Mouse (Mus musculus) left cerebral cortex, postnatal 36 days (tissue): Measurements from ENCODE around the gene Tpst2. TPM values are rescaled to one million over a fixed set of nuclear protein-coding genes. Genes with fewer than 3 reads are reported as not detected.
"Not testable (repeated sequence)": the region's sequence is repeated elsewhere in the genome, so short reads cannot be mapped to it uniquely, and the experiment has no call there.

Source experiments
- DNase-seq, 2 experiments: peaks; one replicate each; pipeline ENCODE4 v3.0.0; 2021 to 2022; ENCODE audit warnings: low spot score in 2 of 2, mixed read lengths in 1 of 2
- intact Hi-C: fragments of 180-260 bp; cut with DNase I; formaldehyde crosslinking; loops from one replicate; pipeline ENCODE4 v1.15.1; 2025
- total RNA-seq, 2 experiments: library from RNA; stranded (reverse); gene quantifications; 2 replicates each; pipeline ENCODE4 v1.2.3; 2021

Gene Tpst2
- total RNA-seq, 2 experiments from 2014 or later: 32.1 to 46.3 TPM

DNA sequence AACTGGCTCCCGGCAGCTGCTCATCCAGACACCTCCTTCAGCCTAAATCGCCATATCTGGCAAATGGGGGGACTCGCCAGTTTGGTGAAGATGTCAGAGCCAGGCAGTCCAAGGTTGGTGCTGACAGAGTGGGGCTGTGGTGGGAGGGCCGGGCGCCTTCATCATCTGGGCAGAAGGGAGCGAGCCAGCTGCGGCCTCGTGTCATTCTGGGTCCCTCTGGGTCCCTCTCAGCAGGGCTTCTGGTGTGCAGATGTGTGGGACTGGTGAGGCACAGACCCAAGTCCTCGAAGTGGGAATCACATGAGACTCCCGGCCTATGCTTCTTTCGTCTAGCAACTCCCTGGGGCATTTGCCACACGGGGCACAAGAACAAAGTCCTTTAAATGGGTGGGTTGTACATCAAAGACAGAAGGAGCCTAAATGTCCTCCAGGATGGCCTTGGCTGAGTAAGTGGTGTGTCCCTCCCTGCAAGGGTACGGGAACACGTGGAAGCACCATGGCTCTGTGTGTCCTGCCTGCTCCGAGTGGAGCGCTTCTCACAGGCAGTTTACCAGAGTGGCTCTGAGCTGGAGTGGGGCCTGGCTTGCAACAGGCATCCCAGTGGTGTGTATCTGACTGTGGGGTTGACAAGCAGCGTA, 16.0 kb downstream of the Tpst2 start:
- DNase-seq: no peak
- intact Hi-C loops: no loop called here

DNA sequence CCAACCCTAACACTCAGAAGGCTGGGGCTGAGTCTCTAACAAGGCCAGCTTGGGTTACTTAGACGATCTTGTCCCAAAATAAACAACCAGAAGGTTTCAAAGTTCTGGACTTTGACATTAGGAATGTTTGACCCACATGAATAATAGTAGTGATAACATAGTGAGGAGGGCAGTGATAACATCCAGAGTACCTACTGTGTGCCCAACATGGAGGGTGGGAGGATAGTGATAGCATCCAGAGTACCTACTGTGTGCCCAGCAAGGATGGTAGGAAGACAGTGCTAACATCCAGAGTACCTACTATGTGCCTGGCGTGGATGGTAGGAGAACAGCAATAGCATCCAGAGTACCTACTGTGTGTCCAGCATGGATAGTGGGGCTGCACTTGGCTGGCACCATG, 17.3 kb downstream of the Tpst2 start:
- no peak for DNase-seq
- intact Hi-C loops: no loop called here

DNA sequence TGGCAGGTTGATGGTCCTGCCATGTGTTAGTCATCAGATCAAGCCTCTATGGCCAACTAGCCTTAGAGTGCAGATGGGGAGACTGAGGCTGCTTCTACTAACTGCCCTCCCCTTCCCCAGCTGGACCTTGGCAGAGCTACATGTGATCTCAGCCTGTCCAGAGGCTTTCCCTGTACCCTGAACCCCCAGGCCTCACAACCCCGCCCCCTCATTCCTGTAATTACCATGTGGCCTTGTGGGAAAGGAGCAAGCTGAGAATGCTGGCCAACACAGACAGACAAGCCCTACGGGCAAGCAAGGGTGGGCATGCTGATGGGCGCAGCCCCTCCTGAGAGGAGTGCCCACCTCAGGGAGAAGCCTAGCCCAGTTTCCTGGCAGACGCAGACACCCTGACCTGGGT, 18.2 kb downstream of the Tpst2 start:
- no peak for DNase-seq
- intact Hi-C loops: no loop called here

DNA sequence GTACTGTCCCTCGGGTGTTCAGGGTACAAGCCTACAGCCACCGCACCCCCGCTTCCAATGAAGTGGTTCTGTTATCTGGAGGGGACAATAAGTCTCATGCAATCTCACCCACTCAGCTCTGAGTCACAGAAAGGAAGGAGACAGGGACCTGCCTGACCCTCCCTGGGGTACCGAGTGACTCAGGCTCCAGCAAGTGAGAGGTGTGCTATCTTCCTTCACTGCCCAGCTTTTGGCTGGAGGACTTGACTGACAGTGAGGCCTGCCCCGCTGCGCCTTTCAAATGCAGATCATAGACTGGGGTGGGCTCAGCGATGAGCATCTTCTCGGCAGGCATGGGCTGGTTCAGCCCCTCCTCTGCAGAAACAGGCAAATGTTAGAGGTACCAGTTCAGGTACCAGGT, 18.7 kb downstream of the Tpst2 start:
- intact Hi-C loops: no loop called here
- DNase-seq: no peak

DNA sequence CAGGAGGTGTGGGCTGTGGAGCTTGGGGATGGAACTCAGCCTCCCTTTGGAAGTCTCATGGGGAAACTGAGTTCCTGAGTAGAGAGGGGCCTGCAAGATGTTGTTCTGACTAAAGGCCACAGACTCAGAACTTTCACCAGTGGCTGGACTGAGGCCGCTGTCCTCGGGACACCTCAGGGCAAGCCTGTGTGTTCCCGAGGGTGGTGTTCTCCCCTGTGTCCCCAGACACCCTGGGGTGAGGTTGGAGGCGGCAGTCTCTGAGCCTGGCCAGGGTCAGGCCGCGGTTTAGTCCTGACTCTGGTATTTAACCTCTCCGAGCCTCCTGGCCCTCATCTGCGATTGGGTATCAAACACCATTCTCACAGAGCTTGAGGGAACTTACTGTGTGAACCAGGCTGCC, 19.1 kb downstream of the Tpst2 start:
- intact Hi-C loops: no loop called here
- DNase-seq: no peak

DNA sequence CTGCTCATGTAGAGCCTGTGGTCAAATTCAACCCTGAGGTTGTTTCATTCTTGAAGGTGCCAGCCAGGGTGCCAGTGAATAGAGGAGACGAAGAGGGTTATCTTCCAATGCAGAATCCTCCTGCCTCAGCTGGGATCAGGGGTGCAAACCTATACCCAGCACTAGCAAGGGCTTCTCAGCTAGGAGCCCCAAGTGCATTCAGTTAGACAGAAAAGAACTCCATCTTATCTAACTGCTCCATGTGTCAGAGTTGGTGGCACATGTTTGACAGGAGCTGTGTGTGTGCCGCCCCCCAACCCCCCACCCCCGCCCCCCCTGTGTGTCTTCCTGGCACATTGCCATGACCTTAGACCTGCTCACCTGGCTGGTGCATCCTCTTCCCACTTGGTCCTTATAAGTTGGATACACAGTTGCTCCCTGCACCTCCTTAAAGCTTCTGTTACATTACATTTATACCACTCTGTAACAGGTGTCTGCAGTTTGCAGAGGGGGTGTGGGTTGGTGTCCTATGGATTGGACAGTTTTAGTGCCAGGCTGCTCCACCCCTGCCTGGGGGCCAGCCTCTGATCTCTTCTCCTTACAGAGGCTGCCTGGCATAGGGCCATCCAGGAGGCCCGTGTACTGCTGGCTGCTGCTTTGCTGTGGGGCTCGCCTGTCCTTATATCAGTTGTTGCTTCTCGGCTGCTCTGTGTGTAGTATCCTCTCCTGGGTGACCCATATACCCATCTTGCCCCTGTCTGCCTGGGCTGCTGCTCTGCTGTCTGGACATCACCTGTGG, 20.1 kb downstream of the Tpst2 start:
- no peak for DNase-seq
- intact Hi-C loops: no loop called here

DNA sequence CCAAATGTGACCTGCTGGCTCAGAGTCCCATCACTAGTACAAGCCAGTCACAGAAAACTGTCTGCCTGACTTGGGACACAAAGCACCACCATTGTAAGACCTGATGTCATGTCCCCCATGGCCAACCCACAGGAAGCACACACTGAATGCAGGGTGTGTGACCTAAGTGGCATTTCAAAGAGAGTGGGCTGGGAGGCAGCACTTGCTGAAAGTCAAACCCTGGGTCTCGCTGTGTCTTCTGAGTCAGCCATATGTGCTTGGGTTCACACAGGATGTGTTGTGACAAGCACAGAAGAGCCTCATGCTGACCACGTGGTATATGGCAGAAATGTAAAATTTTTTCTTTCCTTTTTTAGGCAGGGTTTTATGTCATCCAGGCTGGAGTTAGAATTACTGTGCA, 20.8 kb downstream of the Tpst2 start:
- no peak for DNase-seq
- intact Hi-C loops: no loop called here

DNA sequence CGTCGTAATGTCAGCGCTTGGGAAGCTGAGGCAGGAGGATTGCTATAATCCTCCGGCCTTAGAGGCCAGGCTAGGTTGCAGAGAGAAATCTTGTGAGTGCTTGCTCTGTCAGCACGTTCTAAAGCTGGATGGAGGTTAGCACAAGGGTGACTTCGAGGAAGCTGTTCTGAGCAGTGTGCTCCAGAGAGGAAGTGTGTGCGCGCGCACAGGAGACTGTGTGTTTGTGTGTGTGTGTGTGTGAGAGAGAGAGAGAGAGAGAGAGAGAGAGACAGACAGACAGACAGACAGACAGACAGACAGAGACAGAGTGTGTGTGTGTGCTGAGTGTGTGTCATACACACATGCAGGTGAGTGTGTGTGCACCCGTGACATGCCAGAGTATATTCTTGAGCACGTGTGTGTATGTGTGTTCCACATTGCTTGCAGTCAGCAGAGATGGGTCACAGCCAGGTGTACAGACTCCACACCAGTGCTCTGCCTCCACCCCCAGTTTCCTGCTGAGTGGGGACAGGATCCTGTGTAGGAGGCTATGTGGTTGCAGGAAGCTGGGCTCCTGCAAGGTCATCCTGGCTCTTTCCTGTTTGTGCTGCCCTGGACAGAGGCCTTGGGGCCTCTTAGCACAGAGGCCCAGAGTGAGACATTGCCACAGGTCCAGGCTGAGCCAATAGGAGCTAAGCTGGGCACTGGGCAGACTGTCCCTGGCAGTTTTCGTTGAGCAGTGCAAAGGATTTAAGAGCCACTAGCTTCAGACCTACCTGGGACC, 21.9 kb downstream of the Tpst2 start:
- intact Hi-C loops: no loop called here
- no peak for DNase-seq

DNA sequence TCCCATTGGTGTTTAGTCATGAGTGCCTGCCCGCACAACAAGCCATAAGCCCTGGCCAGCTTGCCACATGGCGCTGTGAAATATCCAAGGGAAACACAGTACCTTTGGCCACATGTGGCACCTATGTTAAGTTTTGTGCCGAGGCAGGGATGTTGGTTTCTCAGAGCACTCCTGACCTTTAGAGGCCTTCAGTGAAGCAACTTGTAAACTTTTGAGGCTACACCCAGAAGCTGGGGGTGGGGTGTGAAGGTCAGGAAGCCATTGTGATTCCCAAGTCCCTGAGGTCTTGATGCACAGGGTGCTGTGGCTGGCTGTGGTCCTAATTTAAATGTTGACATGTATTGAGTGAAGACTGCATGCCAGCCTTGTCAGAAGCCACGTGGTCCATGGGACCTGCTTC, 22.9 kb downstream of the Tpst2 start:
- intact Hi-C loops: no loop called here
- no peak for DNase-seq

DNA sequence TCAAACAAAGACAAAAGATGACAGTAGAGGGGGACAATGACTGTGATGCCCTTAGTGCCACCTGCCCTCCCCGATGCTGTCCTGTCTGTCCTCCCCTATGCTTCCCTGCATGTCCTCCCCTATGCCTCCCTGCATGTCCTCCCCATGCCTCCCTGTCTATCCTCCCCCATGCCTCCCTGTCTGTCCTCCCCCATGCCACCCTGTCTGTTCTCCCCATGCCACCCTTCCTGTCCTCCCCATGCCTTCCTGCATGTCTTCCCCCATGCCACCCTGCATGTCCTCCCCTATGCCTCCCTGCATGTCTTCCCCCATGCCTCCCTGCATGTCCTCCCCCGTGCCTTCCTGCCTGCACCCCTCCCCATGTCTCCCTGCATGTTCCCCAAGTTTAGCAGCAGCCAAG, 23.6 kb downstream of the Tpst2 start:
- no peak for DNase-seq
- intact Hi-C loops: loop anchor here (2.0 kb wide), 1 partner anchor 21 kb away; no protein-coding TSS in a partner anchor

DNA sequence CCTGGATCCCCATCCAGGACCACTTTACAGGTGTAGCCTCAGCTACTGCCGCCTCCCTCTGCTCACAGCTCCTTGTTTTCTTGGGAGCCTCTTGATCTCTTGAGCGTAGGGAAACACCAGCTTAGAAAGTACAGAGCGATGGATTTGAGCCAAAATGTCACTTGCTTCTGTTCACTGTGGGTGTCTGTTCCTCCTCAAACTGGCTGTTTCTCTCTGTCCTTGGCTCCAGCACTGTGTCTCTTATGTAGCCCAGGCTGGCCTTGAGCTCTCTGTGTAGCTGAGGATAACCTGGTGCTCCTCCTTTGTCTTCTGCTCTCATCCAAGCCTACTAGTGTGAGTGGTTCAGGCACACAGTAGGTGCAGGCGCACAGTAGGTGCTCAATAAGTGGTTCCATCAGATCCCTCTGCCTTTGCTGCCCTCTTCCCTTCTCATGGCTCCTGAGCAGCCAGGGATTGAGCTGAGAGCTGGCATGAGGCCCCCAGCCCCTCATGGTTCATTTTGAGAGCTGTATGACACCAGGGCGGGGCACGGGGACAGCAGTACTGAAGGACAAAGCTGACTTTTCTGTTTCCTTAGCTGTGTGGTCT, 24.3 kb downstream of the Tpst2 start:
- intact Hi-C loops: loop anchor here (2.0 kb wide), 1 partner anchor 20 kb away; no protein-coding TSS in a partner anchor
- DNase-seq: no peak

DNA sequence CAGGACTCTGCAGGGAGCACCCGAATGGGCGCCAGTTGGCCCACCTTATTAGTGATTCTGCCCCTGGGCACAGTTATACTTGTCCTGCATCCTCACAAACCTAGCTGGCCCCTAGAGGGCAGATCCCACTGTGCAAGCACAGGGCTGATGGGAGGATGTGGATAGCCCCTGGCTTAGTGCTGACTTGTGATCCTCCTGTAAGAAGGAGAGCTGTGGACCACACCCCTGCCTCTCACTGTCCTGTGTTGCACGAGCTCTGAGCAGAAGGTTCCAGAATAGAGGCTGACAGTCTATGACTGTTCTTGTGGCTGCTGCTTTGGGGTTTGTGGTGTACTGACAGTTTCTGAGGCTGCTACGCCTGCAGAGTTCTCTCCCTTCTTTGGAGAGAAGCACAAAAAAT, 25.2 kb downstream of the Tpst2 start:
- intact Hi-C loops: loop anchor here (2.0 kb wide), 1 partner anchor 19 kb away; no protein-coding TSS in a partner anchor
- no peak for DNase-seq

DNA sequence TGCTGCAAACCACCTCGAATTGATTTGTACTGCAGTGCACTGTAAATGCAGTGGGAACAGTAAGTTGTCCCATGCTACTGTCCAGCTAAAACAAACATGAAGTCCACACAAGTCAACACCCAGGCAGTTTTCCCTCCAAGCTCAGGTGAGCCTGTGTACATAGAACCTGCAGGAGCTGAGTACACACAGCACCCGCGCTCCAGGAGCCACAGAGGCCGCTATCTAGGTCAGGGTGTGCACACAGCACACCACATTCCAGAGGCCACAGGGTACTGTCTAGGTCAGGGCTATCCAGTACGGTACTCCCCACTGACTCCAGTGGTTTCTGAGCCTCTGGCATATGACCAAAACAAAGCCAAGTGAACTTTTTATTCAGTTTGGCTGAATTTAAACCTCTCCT, 25.8 kb downstream of the Tpst2 start:
- no peak for DNase-seq
- intact Hi-C loops: no loop called here

DNA sequence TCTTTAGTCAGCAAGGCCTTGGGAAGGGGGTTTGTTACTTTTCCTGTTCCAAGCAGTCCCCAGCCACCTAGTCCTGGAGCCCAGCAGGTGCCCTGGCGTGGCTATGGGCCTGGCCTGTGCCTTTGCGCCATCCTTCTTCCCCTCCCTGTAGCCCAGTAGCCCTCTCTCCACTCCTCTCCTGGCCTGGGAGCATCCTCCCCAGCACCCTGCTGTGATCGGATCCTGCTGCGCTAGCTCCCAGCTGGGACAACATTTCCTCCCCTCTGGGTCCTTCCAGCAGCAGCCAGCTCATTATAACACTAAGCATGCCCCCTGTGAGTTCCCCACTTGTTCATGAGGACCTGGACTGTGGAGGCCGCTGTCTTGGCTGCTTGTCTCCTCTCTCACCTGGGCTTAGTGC, 29.4 kb downstream of the Tpst2 start:
- intact Hi-C loops: no loop called here
- no peak for DNase-seq

DNA sequence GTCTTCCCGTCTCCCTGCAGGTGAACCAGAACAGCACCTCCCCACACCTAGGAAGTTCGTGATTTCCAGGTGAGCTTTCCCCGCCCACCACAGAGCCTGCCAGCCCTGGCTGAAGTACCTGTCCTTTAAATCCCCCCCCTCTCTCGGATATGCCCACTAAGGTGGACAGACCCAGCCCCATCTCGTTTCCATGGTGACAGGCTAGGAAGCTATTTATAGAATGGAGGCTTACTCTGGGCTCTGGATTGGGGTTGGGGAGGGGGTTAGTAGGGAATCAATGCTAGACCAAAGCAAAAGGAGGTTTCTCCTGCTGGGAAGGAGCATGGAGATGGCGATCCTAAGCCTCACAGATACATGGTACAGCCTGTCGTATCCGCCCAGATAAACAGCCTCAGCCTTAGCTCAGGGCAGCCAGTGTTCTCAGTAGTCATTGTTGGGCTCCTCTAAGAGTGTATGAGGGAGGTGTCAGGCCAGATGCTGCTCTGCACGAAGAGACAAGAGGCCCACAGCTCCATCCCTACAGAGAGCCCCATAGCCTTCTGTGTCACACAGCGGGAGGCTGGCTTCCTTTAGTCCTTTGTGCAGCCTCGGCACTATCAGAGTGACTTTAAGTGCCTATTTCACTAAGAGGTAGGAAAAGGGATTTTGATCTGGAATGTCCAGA, 36.9 kb downstream of the Tpst2 start:
- intact Hi-C loops: no loop called here
- DNase-seq: no peak

DNA sequence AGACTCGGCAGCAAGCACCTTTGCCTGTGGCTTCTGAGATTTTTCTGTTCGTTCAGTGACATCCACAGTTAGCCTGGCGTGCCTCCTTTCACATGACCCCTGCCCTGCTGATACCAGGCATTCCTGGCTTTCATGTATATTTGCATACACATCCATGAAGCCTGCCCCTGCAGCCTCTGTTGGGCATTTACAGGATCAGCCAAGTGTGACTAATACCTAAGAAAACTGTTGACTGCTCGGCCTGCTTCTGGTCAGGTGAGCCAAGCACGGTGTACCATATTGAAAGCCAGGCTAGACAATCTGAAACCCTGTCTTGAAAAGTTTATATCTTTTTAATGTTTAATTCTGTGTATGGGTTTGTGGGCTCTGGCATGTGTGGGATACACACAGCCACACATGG, 40.0 kb downstream of the Tpst2 start:
- intact Hi-C loops: no loop called here
- DNase-seq: no peak

DNA sequence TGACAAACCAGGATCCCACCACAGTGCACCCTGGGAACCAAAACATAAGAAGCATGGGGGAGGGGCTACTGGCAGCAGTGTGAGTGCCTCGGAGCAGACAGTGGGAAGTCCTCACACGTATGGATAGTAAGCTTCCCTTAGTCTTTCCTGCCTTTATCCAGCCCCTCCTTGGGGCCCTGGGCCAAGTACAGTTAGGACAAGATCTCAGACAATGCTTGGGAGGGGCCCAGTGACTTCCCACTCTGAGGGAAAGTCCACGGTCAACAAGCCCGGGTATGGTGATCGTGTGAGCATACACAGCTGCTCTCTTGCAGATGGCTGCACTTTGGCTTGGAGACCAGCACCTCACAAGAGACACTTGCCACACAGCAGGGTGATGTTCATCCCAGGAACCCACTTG, 40.8 kb downstream of the Tpst2 start:
- intact Hi-C loops: no loop called here
- DNase-seq: no peak

DNA sequence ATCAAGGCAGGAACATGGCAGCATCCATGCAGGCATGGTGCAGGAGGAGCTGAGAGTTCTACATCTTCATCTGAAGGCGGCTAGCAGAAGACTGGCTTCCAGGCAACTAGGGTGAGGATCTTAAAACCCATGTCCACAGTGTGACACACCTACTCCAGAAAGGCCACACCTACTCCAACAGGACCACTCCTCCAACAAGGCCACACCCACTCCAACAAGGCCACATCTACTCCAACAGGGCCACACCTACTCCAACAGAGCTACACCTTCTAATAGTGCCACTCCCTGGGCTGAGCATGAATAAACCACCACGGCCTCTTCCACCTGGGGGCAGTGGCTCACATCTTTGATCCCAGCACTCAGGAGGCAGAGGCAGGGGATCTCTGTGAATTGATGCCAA, 42.9 kb downstream of the Tpst2 start:
- DNase-seq, intact Hi-C loops: not testable (repeated sequence)

DNA sequence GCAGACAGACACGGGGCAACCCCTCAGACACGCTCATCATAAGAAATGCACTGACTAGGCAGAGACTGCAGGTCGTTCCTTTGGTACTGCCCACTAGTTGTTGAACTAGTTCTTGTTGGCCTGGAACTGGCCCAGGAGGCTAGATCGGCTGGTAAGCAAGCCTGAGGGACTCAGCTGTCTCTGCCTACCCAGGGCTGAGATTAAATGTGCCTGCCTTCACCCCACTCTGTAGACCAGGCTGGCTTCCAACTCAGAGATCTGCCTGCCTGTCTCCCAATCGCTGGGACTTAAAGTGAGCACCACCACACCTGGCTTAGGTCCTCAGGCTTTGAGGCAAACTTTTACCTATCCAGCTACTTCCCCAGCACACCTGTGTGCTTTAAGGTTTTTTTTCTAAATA, 43.9 kb downstream of the Tpst2 start:
- intact Hi-C loops: loop anchor here (2.0 to 5.0 kb wide), 2 partner anchors 20 to 43 kb away; partner anchors contain the start of gene Tpst2
- DNase-seq: no peak

DNA sequence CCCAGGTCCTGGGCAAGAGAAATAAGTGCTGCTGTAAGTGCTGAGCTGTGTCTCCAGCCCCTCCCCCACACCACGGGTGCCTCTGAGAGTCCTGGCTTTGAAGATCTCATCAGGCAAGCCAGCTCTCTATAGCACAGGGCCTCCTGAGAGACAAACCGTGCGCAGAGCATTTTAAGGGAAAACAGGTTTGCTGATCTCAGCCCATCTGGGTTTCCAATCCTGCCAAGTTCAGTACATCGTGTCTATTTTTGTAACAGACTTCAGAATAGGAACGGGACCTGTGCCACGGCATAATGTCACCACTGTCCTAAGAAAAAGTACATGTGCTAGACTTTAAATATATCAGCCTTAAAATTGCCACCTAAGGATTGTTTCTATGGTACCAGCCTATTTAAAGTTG, 44.4 kb downstream of the Tpst2 start:
- intact Hi-C loops: loop anchor here (1.0 to 5.0 kb wide), 3 partner anchors 20 to 93 kb away; partner anchors contain the start of gene Tpst2

More for the DNA sequence above, 44.4 kb downstream of the Tpst2 start:
- DNase-seq: peak; percentile 86 to 87
